12 mouse cellular contexts compared by ENCODE assay signal in genomic region chr17:34477238-34478013, GRCm38 (mm10). TPM values are rescaled to one million over a fixed set of nuclear protein-coding genes. Genes with fewer than 3 reads are reported as not detected.
"Had no signal": no experiment of that assay in that cellular context is flagged by ENCODE, and none has a peak within 500 bp of the region (broad histone marks: within the 10 kb centered on the region; RNA-seq: fewer than 3 reads in every experiment).

Btnl4 (minus strand) TSS chr17:34477318.

RNA-seq across cellular contexts. Expression of gene Btnl4, which starts in this region (rescaled TPM):
- polyA plus RNA-seq: liver, embryonic 15.5 days; liver, postnatal 0 days; lung, adult 2 months; lung, embryonic 15.5 days; macrophage; midbrain, embryonic 11.5 days; midbrain, embryonic 13.5 days; midbrain, embryonic 15.5 days; midbrain, postnatal 0 days; neural tube, embryonic 12.5 days; neural tube, embryonic 14.5 days; stomach, embryonic 14.5 days had no signal
